Mouse (Mus musculus) midbrain, embryonic 12.5 days (tissue): Measurements from ENCODE around the gene Adam22. TPM values are rescaled to one million over a fixed set of nuclear protein-coding genes. Genes with fewer than 3 reads are reported as not detected.

Source experiments
- ATAC-seq: fragments of 200-750 bp; cut with Nextera tagmentation; 2 replicates; pipeline ENCODE4 v1.8.0; 2017; ENCODE audit warnings: low read depth, moderate TSS enrichment, moderate library complexity; ENCODE audit not compliant: low FRiP score
- H3K27ac ChIP-seq: fragments of 300-500 bp; sonication (generic); replicated peaks from 2 replicates; pipeline ENCODE4 v1.5.1; 2016; ENCODE audit warnings: mild to moderate bottlenecking
- H3K27me3 ChIP-seq: fragments of 300-500 bp; sonication (generic); 2 replicates; pipeline ENCODE4 v1.6.1; 2016; ENCODE audit warnings: mild to moderate bottlenecking
- H3K36me3 ChIP-seq: fragments of 300-500 bp; sonication (generic); 2 replicates; pipeline ENCODE4 v1.6.1; 2016
- H3K4me1 ChIP-seq: fragments of 300-500 bp; sonication (generic); 2 replicates; pipeline ENCODE4 v1.6.1; 2016
- H3K4me2 ChIP-seq: fragments of 300-500 bp; sonication (generic); replicated peaks from 2 replicates; pipeline ENCODE4 v1.6.1; 2016; ENCODE audit warnings: mild to moderate bottlenecking, moderate library complexity
- H3K4me3 ChIP-seq: fragments of 300-500 bp; sonication (generic); 2 replicates; pipeline ENCODE4 v1.5.1; 2016; ENCODE audit warnings: mild to moderate bottlenecking
- H3K9ac ChIP-seq: fragments of 300-500 bp; sonication (generic); replicated peaks from 2 replicates; pipeline ENCODE4 v1.6.1; 2016; ENCODE audit warnings: mild to moderate bottlenecking, moderate library complexity
- H3K9me3 ChIP-seq: fragments of 300-500 bp; sonication (generic); 2 replicates; pipeline ENCODE4 v1.6.1; 2016; ENCODE audit warnings: mild to moderate bottlenecking
- WGBS: fragments of 180-500 bp; shearing (Covaris S2); methylation state at CpG from one replicate; pipeline ENCODE4 v1.1.7; 2016; 5-methylcytosine and 5-hydroxymethylcytosine counted together
- polyA plus RNA-seq: library from polyadenylated mRNA; unstranded; fragments of >200 nt; fragmentation: Nextera tagmentation; extraction: Ambion mirVana; gene quantifications from 2 replicates; pipeline ENCODE4 v1.2.1, GENCODE M21; 2016

Gene Adam22
- polyA plus RNA-seq, 1 experiment from 2014 or later, result 20.5 TPM

GRCm38 (mm10) chr5:8297719-8298419 lies 70.1 kb downstream of the Adam22 start:
- 0 out of 2 replicates have a peak, but pooled peaks have one; percentile 23 for ATAC-seq
- no peak overlapping the region for H3K4me3 ChIP-seq
- peaks cover 4% of the 10 kb centered on the region; the same call in 1 of the 2 replicates for H3K4me1 ChIP-seq
- no peak overlapping the region for H3K4me2 ChIP-seq
- no peaks in the 10 kb centered on the region for H3K27me3 ChIP-seq
- H3K36me3 ChIP-seq, result no peaks in the 10 kb centered on the region
- H3K27ac ChIP-seq, result no peak overlapping the region
- no peaks in the 10 kb centered on the region for H3K9me3 ChIP-seq
- no peak overlapping the region for H3K9ac ChIP-seq
- WGBS, result 65% methylated on average over 10 of the region's 10 CpGs

DNA sequence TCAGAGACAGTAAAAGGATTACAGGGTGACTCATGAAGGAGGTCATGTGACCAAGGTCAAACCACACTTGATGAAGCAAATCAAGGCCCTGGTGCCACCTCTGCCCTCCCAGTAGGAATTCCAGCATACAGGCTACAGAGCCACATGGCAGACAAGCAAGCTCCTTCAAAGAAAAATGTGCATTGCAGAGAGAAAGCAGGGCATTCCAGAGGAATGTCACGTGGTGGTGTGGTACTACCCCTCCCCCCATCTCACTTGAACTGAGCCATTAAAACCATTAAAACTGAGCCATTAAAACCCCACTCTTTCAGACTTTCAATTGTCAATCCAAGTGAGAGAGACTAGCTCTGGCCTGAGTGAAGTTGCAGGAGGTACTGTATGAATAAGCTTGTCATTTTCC lies 74.7 kb downstream of the Adam22 start:
- Histone ChIP-seq H3K36me3 (no peaks in the 10 kb centered on the region), H3K9me3 (no peaks in the 10 kb centered on the region), H3K4me3 (no peak overlapping the region), H3K9ac (no peak overlapping the region), H3K4me2 (no peak overlapping the region), H3K4me1 (peaks cover 14% of the 10 kb centered on the region), H3K27me3 (no peaks in the 10 kb centered on the region), H3K27ac (no peak overlapping the region)
- WGBS, result 14% methylated on average over 1 of the region's 1 CpGs
- ATAC-seq, result peak; percentile 44; the same call in 1 of the 2 replicates

DNA sequence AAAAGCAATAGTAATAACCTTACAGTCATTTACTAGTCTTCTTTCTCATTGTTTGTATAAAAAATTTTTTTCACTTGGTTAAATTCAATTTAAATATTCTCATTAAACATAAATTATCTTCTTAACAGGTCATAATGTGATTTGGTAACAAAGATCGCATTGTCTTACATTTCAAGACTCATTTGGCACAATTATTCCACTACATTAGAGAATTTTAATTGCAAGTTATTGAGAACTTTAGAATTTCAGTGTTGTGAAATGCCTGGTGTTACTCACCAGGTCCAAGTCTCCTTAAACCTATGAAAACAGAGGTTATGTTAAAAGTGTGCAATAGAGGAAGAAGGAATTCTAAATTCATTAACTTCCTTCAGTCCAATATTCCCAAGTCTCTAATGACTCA lies 76.5 kb downstream of the Adam22 start:
- Histone ChIP-seq H3K27me3 (no peaks in the 10 kb centered on the region), H3K4me1 (peaks cover 14% of the 10 kb centered on the region), H3K4me3 (no peak overlapping the region), H3K27ac (no peak overlapping the region), H3K4me2 (no peak overlapping the region), H3K9ac (no peak overlapping the region), H3K9me3 (no peaks in the 10 kb centered on the region), H3K36me3 (no peaks in the 10 kb centered on the region)
- no peak for ATAC-seq
- WGBS, result 95% methylated on average over 1 of the region's 1 CpGs

- Histone ChIP-seq H3K4me2 (no peak overlapping the region), H3K36me3 (no peaks in the 10 kb centered on the region), H3K27ac (no peak overlapping the region), H3K27me3 (no peaks in the 10 kb centered on the region), H3K9me3 (no peaks in the 10 kb centered on the region), H3K4me1 (peaks cover 14% of the 10 kb centered on the region), H3K4me3 (no peak overlapping the region), H3K9ac (no peak overlapping the region)
- 40% methylated on average over 6 of the region's 6 CpGs for WGBS
- ATAC-seq, result peak; percentile 52; the same call in 1 of the 2 replicates
Measured at GRCm38 (mm10) chr5:8289678-8290614, 78.0 kb downstream of the Adam22 start.

DNA sequence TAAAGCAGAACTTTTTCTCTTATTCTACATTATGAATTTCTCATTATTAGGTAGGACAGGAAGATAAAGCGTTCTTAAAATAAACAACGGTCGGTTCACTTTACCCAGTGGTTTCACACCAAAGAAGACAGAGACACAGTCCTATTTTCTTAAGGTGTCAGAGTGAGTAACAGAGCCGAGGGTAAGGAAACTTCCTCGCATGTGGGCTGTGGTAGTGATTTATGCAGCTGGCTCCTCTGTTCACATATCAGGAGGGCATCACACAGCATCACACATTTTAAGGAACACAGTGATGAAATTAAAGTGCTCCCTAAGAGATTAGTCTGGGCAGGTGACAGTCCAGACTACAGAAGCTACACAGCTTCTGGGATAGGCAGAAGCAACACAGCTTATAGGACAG lies 83.8 kb downstream of the Adam22 start:
- Histone ChIP-seq H3K9me3 (no peaks in the 10 kb centered on the region), H3K9ac (no peak overlapping the region), H3K4me2 (no peak overlapping the region), H3K27me3 (no peaks in the 10 kb centered on the region), H3K4me3 (no peak overlapping the region), H3K4me1 (no peaks in the 10 kb centered on the region), H3K36me3 (no peaks in the 10 kb centered on the region), H3K27ac (no peak overlapping the region)
- WGBS, result 88% methylated on average over 5 of the region's 5 CpGs
- no peak for ATAC-seq

- H3K4me2 ChIP-seq, result no peak overlapping the region
- no peak overlapping the region for H3K4me3 ChIP-seq
- no peak overlapping the region for H3K9ac ChIP-seq
- no peaks in the 10 kb centered on the region for H3K36me3 ChIP-seq
- WGBS, result 71% methylated on average over 1 of the region's 1 CpGs
- 0 out of 2 replicates have a peak, but pooled peaks have one; percentile 4 for ATAC-seq
- no peaks in the 10 kb centered on the region for H3K4me1 ChIP-seq
- H3K27me3 ChIP-seq, result no peaks in the 10 kb centered on the region
- H3K27ac ChIP-seq, result no peak overlapping the region
- no peaks in the 10 kb centered on the region for H3K9me3 ChIP-seq
Measured at GRCm38 (mm10) chr5:8276141-8276540, 91.8 kb downstream of the Adam22 start.

DNA sequence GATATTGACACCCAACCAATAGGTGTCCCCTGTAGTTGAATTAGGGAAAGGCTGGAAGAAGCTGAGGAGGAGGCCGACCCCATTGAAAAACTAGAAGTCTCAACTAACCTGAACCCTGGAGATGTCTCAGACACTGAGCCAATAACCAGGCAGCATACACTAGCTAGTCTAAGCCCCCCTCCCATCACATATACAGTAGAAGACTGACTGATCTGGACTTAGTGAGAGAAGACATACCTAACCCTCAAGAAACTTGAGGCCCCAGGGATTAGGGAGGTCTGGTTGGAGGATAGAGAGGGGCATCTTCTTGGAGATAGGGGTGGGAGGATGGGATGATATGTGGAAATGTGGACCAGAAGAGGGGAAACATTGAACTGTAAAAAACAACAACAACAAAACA lies 110.6 kb downstream of the Adam22 start:
- no peak for ATAC-seq
- Histone ChIP-seq H3K4me1 (no peaks in the 10 kb centered on the region), H3K9ac (no peak overlapping the region), H3K36me3 (no peaks in the 10 kb centered on the region), H3K4me3 (no peak overlapping the region), H3K9me3 (no peaks in the 10 kb centered on the region), H3K27ac (no peak overlapping the region), H3K27me3 (no peaks in the 10 kb centered on the region), H3K4me2 (no peak overlapping the region)
- 92% methylated on average over 1 of the region's 1 CpGs for WGBS

- Histone ChIP-seq H3K27me3 (no peaks in the 10 kb centered on the region), H3K4me2 (no peak overlapping the region), H3K9me3 (no peaks in the 10 kb centered on the region), H3K9ac (no peak overlapping the region), H3K4me1 (no peaks in the 10 kb centered on the region), H3K36me3 (no peaks in the 10 kb centered on the region), H3K4me3 (no peak overlapping the region), H3K27ac (no peak overlapping the region)
- WGBS, result 88% methylated on average over 4 of the region's 4 CpGs
- ATAC-seq, result no peak
Measured at GRCm38 (mm10) chr5:8256487-8256886, 111.5 kb downstream of the Adam22 start.

GRCm38 (mm10) chr5:8244696-8245095 lies 123.3 kb downstream of the Adam22 start:
- H3K27ac ChIP-seq, result no peak overlapping the region
- no peak overlapping the region for H3K4me2 ChIP-seq
- H3K4me1 ChIP-seq, result no peaks in the 10 kb centered on the region
- ATAC-seq, result no peak
- H3K4me3 ChIP-seq, result no peak overlapping the region
- no peaks in the 10 kb centered on the region for H3K27me3 ChIP-seq
- H3K36me3 ChIP-seq, result no peaks in the 10 kb centered on the region
- no peaks in the 10 kb centered on the region for H3K9me3 ChIP-seq
- 92% methylated on average over 7 of the region's 7 CpGs for WGBS
- no peak overlapping the region for H3K9ac ChIP-seq

DNA sequence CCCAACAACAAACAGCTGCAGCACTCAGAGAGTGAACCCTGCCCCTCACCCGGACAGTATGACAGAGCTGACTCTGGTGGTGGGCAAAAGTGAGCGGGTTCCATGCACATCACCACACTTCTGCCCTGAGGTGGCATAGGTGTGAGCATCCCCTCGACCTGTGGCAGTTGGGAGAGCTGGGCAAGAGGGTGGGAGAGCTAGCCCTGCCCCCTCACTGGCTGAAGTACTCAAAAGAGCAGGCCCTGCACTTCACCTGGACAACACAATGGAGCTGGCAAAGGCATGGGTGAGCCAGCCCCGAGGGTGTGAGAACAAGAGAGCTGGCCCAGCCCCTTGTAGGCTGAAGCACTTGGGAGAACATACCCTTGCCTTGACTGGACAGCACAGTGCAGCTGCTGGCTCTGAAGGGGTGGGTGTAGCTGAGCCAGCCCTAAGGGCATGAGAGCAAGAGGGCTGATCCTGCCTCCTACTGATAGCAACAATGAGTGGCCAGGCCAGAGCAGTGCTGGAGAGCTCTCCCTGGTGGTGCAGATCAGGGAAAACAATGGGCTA lies 124.8 kb downstream of the Adam22 start:
- H3K27ac ChIP-seq, result no peak overlapping the region
- H3K4me1 ChIP-seq, result no peaks in the 10 kb centered on the region
- 53% methylated on average over 4 of the region's 4 CpGs for WGBS
- H3K9me3 ChIP-seq, result no peaks in the 10 kb centered on the region
- ATAC-seq, result peak; percentile 77
- no peak overlapping the region for H3K4me2 ChIP-seq
- no peak overlapping the region for H3K4me3 ChIP-seq
- H3K27me3 ChIP-seq, result no peaks in the 10 kb centered on the region
- no peak overlapping the region for H3K9ac ChIP-seq
- no peaks in the 10 kb centered on the region for H3K36me3 ChIP-seq

DNA sequence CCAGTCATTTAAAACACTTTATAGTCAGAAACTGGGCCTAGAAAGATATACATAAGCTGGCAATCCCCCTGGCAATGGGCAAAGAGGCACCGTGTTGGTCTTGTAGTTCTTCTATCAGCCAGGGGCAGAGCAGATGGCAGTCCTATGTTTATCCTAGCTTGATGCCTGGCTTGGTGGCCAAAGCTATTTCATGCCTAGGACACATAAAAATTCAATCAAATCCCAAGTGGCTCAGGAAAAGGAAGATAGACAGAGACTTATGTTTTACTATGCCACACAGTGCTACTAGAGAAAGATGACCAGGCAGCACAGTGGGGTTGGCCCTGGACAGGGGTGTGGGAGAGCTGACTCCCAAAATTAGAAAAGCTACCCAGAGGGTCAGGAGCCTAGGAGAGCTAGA lies 125.3 kb downstream of the Adam22 start:
- H3K4me1 ChIP-seq, result no peaks in the 10 kb centered on the region
- no peak overlapping the region for H3K4me3 ChIP-seq
- H3K27me3 ChIP-seq, result no peaks in the 10 kb centered on the region
- H3K27ac ChIP-seq, result no peak overlapping the region
- H3K36me3 ChIP-seq, result no peaks in the 10 kb centered on the region
- ATAC-seq, result no peak; the same call in 1 of the 2 replicates
- H3K4me2 ChIP-seq, result no peak overlapping the region
- H3K9me3 ChIP-seq, result no peaks in the 10 kb centered on the region
- no peak overlapping the region for H3K9ac ChIP-seq
- 95% methylated on average over 1 of the region's 1 CpGs for WGBS

GRCm38 (mm10) chr5:8227073-8227472 lies 140.9 kb downstream of the Adam22 start:
- Histone ChIP-seq H3K4me3 (no peak overlapping the region), H3K27me3 (no peaks in the 10 kb centered on the region), H3K9me3 (no peaks in the 10 kb centered on the region), H3K4me1 (no peaks in the 10 kb centered on the region), H3K36me3 (no peaks in the 10 kb centered on the region), H3K27ac (no peak overlapping the region), H3K4me2 (no peak overlapping the region), H3K9ac (no peak overlapping the region)
- ATAC-seq, result no peak
- WGBS, result 89% methylated on average over 1 of the region's 1 CpGs
